Mouse (Mus musculus) liver, embryonic 14.5 days (tissue): ENCODE measurements around the gene Nsg2. TPM values are rescaled to one million over a fixed set of nuclear protein-coding genes. Genes with fewer than 3 reads are reported as not detected.

ENCODE experiments used
- ATAC-seq: fragments of 200-750 bp; cut with Nextera tagmentation; 2 replicates; pipeline ENCODE4 v1.8.0; 2017; ENCODE audit warnings: moderate number of reproducible peaks, mild to moderate bottlenecking, moderate library complexity; ENCODE audit not compliant: insufficient read depth
- DNase-seq, 3 experiments: peaks; one replicate each; pipeline ENCODE4 v3.0.0-alpha.2; 2012 to 2013; ENCODE audit warnings: low read depth in 3 of 3, low spot score in 3 of 3
- H3K27ac ChIP-seq: fragments of 300-500 bp; sonication (generic); 2 replicates; pipeline ENCODE4 v1.5.1; 2014; ENCODE audit warnings: moderate library complexity, mild to moderate bottlenecking, control low read depth, inconsistent platforms
- H3K27me3 ChIP-seq: fragments of 300-500 bp; sonication (generic); 2 replicates; pipeline ENCODE4 v1.6.1; 2014; ENCODE audit warnings: mild to moderate bottlenecking, low read length, moderate library complexity; ENCODE audit not compliant: control insufficient read depth, insufficient read depth
- H3K36me3 ChIP-seq: fragments of 300-500 bp; sonication (generic); replicated peaks from 2 replicates; pipeline ENCODE4 v1.6.1; 2014; ENCODE audit warnings: low read depth; ENCODE audit not compliant: control insufficient read depth, insufficient read depth
- H3K4me1 ChIP-seq, 2 experiments: fragments of 200-500 bp in 1 of 2; fragments of 300-500 bp in 1 of 2; sonication (generic) in 1 of 2; replicated peaks; 2 replicates each; pipeline ENCODE4 v1.6.1; 2012 to 2014; ENCODE audit warnings: antibody characterized with exemption in 1 of 2, inconsistent platforms in 1 of 2, low read length in 1 of 2; ENCODE audit not compliant: control insufficient read depth in 2 of 2, insufficient read depth in 2 of 2
- H3K4me2 ChIP-seq: fragments of 300-500 bp; sonication (generic); 2 replicates; pipeline ENCODE4 v1.6.1; 2014; ENCODE audit warnings: low read depth, mild to moderate bottlenecking, control low read depth, moderate library complexity
- H3K4me3 ChIP-seq, 2 experiments: fragments of 200-500 bp in 1 of 2; fragments of 300-500 bp in 1 of 2; sonication (generic) in 1 of 2; 2 replicates each; pipeline ENCODE4 v1.5.1; 2012 to 2014; ENCODE audit warnings: low read depth in 2 of 2, low read length in 2 of 2, mild to moderate bottlenecking in 2 of 2, control low read depth in 1 of 2, inconsistent platforms in 1 of 2, moderate library complexity in 1 of 2; ENCODE audit not compliant: insufficient read depth in 1 of 2
- H3K9ac ChIP-seq: fragments of 300-500 bp; sonication (generic); replicated peaks from 2 replicates; pipeline ENCODE4 v1.6.1; 2014; ENCODE audit warnings: mild to moderate bottlenecking, control low read depth, moderate library complexity
- H3K9me3 ChIP-seq: fragments of 300-500 bp; sonication (generic); 2 replicates; pipeline ENCODE4 v1.6.1; 2016; ENCODE audit warnings: low read length, mixed read lengths; ENCODE audit not compliant: control insufficient read depth
- CTCF ChIP-seq: IDR thresholded peaks from 2 replicates; pipeline ENCODE4 v1.5.1; 2016; ENCODE audit warnings: antibody characterized with exemption, low read depth, control low read depth
- EP300 ChIP-seq: IDR thresholded peaks from 2 replicates; pipeline ENCODE4 v1.6.1; 2016; ENCODE audit warnings: antibody characterized with exemption, low read depth
- WGBS: fragments of 180-500 bp; shearing (Covaris S2); extraction: QIAGEN DNeasy Blood & Tissue Kit; methylation state at CpG from one replicate; pipeline ENCODE4 v1.1.7; 2014; ENCODE audit not compliant: insufficient replicate concordance; 5-methylcytosine and 5-hydroxymethylcytosine counted together
- polyA plus RNA-seq, 2 experiments: library from polyadenylated mRNA; depleted of rRNA in 1 of 2; stranded (reverse) in 1 of 2; unstranded in 1 of 2; fragments of >200 nt; fragmentation: Nextera tagmentation in 1 of 2; extraction: Ambion mirVana in 1 of 2; gene quantifications; 2 replicates each; pipeline versions ENCODE4 v1.2.1 to v1.2.3; 2012 to 2014

The Nsg2 gene
- polyA plus RNA-seq, 2 experiments: 0.09 TPM; not detected in 1

- H3K36me3 ChIP-seq: no peaks in the 10 kb centered on the region
- ATAC-seq (no peak), DNase-seq (no peak)
- H3K9ac ChIP-seq: no peak overlapping the region
- no peaks in the 10 kb centered on the region for H3K4me1 ChIP-seq
- no peaks in the 10 kb centered on the region for H3K27me3 ChIP-seq
- TF ChIP-seq EP300: no peak
- TF ChIP-seq CTCF: no peak
- H3K9me3 ChIP-seq: no peaks in the 10 kb centered on the region
- no peak overlapping the region for H3K27ac ChIP-seq
- WGBS: 70% methylated on average over 9 of the region's 9 CpGs
- no peak overlapping the region for H3K4me2 ChIP-seq
- H3K4me3 ChIP-seq: no peak overlapping the region
These were observed 31.8 kb downstream of the Nsg2 start for GRCm38 (mm10) chr11:32032053-32032452.

GRCm38 (mm10) chr11:32035831-32036230, 35.6 kb downstream of the Nsg2 start:
- TF ChIP-seq EP300 (no peak), CTCF (no peak)
- Histone ChIP-seq H3K27me3 (no peaks in the 10 kb centered on the region), H3K4me3 (no peak overlapping the region), H3K4me2 (no peak overlapping the region), H3K9ac (no peak overlapping the region), H3K4me1 (no peaks in the 10 kb centered on the region), H3K27ac (no peak overlapping the region), H3K36me3 (no peaks in the 10 kb centered on the region), H3K9me3 (no peaks in the 10 kb centered on the region)
- ATAC-seq: no peak
- 60% methylated on average over 5 of the region's 5 CpGs for WGBS
- DNase-seq: no peak

- Histone ChIP-seq H3K27ac (no peak overlapping the region), H3K9me3 (no peaks in the 10 kb centered on the region), H3K4me1 (no peaks in the 10 kb centered on the region), H3K36me3 (no peaks in the 10 kb centered on the region), H3K4me2 (no peak overlapping the region), H3K27me3 (no peaks in the 10 kb centered on the region), H3K4me3 (no peak overlapping the region), H3K9ac (no peak overlapping the region)
- DNase-seq (no peak), ATAC-seq (no peak)
- TF ChIP-seq EP300 (no peak), CTCF (no peak)
- WGBS: 35% methylated on average over 4 of the region's 4 CpGs
These were observed 39.4 kb downstream of the Nsg2 start for GRCm38 (mm10) chr11:32039656-32040055.

GRCm38 (mm10) chr11:32057389-32057788, 57.1 kb downstream of the Nsg2 start:
- H3K36me3 ChIP-seq: no peaks in the 10 kb centered on the region
- ATAC-seq (no peak), DNase-seq (no peak)
- no peak overlapping the region for H3K4me3 ChIP-seq
- no peak overlapping the region for H3K27ac ChIP-seq
- no peak overlapping the region for H3K9ac ChIP-seq
- no peak for TF ChIP-seq EP300
- no peak for TF ChIP-seq CTCF
- H3K4me1 ChIP-seq: no peaks in the 10 kb centered on the region
- H3K9me3 ChIP-seq: no peaks in the 10 kb centered on the region
- H3K27me3 ChIP-seq: no peaks in the 10 kb centered on the region
- no peak overlapping the region for H3K4me2 ChIP-seq
- 72% methylated on average over 11 of the region's 11 CpGs for WGBS

GRCm38 (mm10) chr11:32057861-32058260, 57.6 kb downstream of the Nsg2 start:
- ATAC-seq (no peak), DNase-seq (no peak)
- no peaks in the 10 kb centered on the region for H3K36me3 ChIP-seq
- H3K27ac ChIP-seq: no peak overlapping the region
- no peaks in the 10 kb centered on the region for H3K9me3 ChIP-seq
- no peak overlapping the region for H3K9ac ChIP-seq
- no peaks in the 10 kb centered on the region for H3K27me3 ChIP-seq
- no peaks in the 10 kb centered on the region for H3K4me1 ChIP-seq
- TF ChIP-seq CTCF (no peak), EP300 (no peak)
- H3K4me3 ChIP-seq: no peak overlapping the region
- H3K4me2 ChIP-seq: no peak overlapping the region
- 70% methylated on average over 13 of the region's 13 CpGs for WGBS
